Mouse (Mus musculus): ENCODE data around the gene Tpm4. TPM values are rescaled to one million over a fixed set of nuclear protein-coding genes. Genes with fewer than 3 reads are reported as not detected.

The Tpm4 gene
- polyA plus RNA-seq, 1 experiment from 2014 or later, result 221 TPM

DNA sequence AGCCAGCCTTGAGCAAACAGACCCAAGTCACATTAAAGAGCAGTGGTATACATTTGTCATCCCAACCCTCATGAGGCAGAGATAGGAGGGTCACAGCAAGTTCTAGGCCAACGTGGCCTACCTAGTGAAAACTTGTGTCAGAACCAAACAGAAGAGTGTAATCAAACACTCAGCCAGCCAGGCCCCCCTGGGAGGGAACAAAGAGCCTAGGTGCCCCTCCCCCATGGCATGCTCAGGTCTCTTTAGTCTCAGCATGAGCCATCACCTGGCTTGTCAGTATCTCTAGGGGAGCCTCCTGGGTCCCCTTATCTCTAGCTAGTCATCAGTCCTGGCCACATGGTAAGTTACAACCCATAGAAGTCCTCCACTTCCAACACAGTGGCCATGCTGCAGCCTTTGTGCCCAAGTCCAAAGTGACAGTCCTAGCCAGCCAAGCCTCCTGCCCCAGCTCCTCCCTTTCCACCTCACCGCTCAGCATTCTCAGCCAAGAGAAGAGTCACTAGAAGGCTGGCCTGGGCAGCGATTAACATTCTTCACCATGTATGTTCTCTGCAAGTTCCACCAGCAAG lies 35.0 kb downstream of the Tpm4 start:
- Histone ChIP-seq H3K27me3 (no peaks in the 10 kb centered on the region), H3K27ac (no peak overlapping the region), H3K36me3 (peaks cover 86% of the 10 kb centered on the region), H3K4me3 (no peak overlapping the region), H3K4me2 (no peak overlapping the region), H3K9ac (no peak overlapping the region), H3K9me3 (no peaks in the 10 kb centered on the region), H3K4me1 (replicated peaks) (no peaks in the 10 kb centered on the region)
- no peak for ATAC-seq (ENCODE audit: low FRiP score)
- WGBS, result 80% methylated on average over 3 of the region's 3 CpGs

DNA sequence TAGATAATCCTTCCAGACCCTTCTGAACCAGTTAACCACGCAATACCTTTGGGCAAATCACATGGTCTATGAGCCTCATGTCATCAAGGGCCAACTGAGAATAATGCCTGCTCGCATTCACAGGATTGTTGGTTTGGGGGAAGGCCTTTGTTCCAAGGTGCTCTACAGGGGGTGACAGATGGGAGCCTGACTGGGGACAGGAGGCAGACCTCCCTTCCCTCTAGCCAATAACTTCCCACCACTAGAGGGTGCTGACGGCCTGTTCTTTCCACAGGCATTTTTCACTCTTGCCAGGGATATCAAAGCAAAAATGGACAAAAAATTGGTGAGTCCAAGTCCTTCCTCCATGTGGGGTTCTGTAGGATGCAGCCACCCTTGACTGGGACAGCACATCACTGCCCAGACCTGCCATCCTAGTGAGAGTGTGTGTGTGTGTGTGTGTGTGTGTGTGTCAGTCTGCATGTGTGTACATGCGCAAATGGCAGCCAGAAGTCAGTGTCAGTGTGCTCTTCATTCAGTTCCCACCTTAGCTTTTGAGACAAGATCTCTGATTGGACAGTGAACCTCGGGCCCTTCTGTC lies 42.7 kb downstream of the Tpm4 start:
- Histone ChIP-seq H3K27me3 (no peaks in the 10 kb centered on the region), H3K4me3 (no peak overlapping the region), H3K9me3 (no peaks in the 10 kb centered on the region), H3K9ac (no peak overlapping the region), H3K4me1 (replicated peaks) (no peaks in the 10 kb centered on the region), H3K27ac (peak overlapping the region; percentile 3; the same call in 1 of the 2 replicates), H3K36me3 (peaks cover 95% of the 10 kb centered on the region), H3K4me2 (no peak overlapping the region)
- 56% methylated on average over 5 of the region's 5 CpGs for WGBS
- 0 out of 2 replicates have a peak, but pooled peaks have one; percentile 30 for ATAC-seq (ENCODE audit: low FRiP score)

DNA sequence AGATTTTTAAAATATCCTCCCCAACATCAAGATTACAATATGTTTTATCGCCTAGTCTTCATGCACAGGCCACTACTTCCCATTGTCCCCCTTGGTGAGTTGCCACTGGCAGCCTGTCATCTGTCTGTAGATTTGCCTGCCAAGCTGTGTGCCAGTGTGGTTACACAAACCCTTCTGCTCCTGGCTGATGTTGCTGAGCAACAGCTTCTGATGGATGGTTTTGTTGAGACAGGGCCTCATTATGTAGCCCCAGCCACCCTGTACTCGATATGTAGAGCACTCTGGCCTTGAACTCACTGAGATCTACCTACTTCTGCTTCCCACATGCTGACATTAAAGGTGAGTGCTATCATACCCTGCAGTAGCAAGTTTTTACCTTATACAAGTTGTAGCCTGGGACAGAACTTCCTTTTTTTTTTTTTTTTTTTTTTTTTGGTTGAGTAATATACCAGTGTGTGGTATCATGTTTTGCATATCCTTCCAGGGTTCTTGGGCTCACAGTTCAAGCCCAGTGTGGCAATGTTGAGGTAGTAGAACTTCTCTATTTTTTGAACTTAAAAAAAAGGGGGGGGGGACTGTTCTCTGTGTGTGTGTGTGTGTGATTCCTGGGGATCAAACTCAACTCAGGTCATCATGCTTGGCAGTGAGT lies 48.9 kb downstream of the Tpm4 start:
- Histone ChIP-seq H3K4me3 (no peak overlapping the region), H3K27ac (no peak overlapping the region), H3K36me3 (peaks cover 33% of the 10 kb centered on the region), H3K4me1 (replicated peaks) (no peaks in the 10 kb centered on the region), H3K27me3 (no peaks in the 10 kb centered on the region), H3K9me3 (no peaks in the 10 kb centered on the region), H3K9ac (no peak overlapping the region), H3K4me2 (no peak overlapping the region)
- no peak; the same call in 1 of the 2 replicates for ATAC-seq (ENCODE audit: low FRiP score)
- WGBS, result 77% methylated on average over 2 of the region's 2 CpGs

DNA sequence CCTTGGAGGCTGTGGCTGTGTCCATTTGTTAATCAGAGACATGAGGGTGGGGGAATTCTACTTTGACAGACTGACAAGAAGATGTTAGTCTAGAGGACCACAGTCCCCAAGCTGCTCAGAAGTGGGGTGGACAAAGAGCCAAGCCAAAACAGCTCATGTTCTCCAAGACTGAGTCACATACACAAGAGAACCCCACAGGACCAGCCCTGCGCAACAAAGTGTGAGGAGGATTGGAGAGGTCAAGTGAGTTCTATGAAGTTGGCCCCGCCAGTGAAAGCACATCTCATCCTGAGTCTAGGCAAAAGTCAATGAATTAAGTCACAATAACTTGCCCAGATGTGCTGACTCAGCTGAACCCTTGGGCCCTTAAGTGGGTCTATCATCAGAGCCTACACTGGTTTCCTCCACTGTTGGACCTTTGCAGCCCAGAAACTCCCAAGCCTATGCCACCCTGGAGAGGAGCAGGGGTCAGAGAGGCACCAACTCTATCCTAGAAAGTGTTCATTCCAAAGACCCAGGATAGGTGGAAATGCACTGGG lies 53.1 kb downstream of the Tpm4 start:
- Histone ChIP-seq H3K9ac (no peak overlapping the region), H3K4me3 (no peak overlapping the region), H3K27me3 (no peaks in the 10 kb centered on the region), H3K9me3 (no peaks in the 10 kb centered on the region), H3K4me1 (replicated peaks) (no peaks in the 10 kb centered on the region), H3K36me3 (no peaks in the 10 kb centered on the region), H3K4me2 (no peak overlapping the region), H3K27ac (no peak overlapping the region)
- ATAC-seq (ENCODE audit: low FRiP score), result no peak
- 78% methylated on average over 2 of the region's 2 CpGs for WGBS

DNA sequence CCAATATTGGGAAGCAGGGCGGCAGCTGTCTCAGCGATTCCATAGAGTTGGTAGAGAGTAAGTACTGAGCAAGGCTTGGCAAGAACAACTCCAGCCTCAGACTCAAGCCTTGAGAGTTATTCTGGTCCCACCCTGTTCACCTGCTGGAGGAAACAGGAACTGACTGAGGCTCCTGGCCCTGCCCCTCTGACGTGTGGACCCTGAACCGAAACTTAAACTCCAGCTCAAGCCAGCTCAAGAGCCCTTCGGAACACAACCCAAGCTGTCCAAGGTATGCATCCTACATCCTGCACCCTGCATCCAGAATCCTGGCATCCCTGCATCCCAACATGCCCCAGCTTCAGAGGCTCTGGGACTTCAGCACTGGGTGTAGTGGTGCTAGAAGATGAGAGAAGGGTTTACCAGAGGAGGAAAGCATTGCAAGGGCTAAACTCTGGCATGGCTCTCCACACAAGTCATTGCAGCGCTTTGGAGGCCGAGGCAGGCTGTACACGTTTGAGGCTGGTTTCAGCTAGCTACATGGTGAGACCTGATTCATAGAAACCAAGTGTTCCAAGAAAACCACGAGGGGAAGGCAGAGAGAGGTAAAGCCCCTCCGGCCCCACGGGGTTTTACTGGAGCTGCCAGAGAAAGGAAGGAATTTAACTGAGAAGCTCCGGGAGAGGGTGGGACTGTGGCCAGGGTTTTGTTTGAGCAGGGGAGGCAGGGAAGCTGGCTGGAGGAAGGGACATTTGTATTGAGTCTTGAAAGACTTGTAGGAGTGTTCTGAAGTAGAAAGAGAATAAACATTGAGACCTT lies 54.8 kb downstream of the Tpm4 start, which contains the start of gene Hsh2d:
Gene Hsh2d, plus strand, starts transcription at position 222 of the 798 bp plus-strand sequence.
- Histone ChIP-seq H3K27ac (no peak within 1 kb of the TSS), H3K4me3 (no peak within 1 kb of the TSS), H3K9ac (no peak within 1 kb of the TSS), H3K4me2 (no peak within 1 kb of the TSS), H3K36me3 (no peaks in the 10 kb centered on the region), H3K9me3 (no peaks in the 10 kb centered on the region), H3K4me1 (replicated peaks) (no peaks in the 10 kb centered on the region), H3K27me3 (no peaks in the 10 kb centered on the region)
- WGBS, result 73% methylated on average over 12 of the region's 12 CpGs
- ATAC-seq (ENCODE audit: low FRiP score), result no peak

DNA sequence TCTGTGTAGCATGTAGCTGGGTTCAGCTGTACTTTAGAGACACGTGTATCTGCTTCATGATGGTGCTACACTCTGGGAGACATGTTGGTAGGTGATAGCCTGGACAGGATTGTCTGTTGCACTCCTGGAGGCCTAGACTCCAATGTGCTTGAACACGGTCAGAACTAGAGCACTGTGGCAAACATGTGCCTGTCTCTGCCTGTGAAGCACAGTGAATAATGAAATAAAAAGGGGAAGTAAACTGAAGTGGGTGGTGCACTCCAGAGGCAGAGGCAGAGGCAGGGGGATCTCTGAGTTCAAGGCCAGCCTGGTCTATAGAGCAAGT lies 55.4 kb downstream of the Tpm4 start:
- Histone ChIP-seq H3K36me3 (no peaks in the 10 kb centered on the region), H3K9ac (no peak overlapping the region), H3K4me1 (replicated peaks) (no peaks in the 10 kb centered on the region), H3K4me2 (no peak overlapping the region), H3K4me3 (no peak overlapping the region), H3K27ac (no peak overlapping the region), H3K27me3 (no peaks in the 10 kb centered on the region), H3K9me3 (no peaks in the 10 kb centered on the region)
- WGBS, result 94% methylated on average over 2 of the region's 2 CpGs
- no peak for ATAC-seq (ENCODE audit: low FRiP score)

DNA sequence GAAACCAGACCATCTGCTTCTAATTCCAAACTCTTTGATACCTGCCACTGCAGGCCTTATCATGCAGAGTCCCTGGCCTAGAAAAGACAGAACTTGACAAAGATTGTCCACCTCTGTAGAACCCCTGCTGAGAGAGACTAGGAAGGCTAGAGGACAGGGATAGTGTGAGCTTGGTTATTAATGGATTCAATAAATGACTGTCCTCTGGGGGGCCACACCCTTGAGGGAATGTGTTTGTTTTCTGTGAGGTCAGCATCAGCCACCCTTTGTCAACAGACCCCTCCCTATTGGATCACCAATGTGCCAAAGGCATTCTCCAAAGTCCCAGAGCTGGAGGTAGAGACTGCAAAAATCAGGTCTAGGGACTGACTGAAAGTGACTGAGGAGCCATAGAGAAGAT lies 57.3 kb downstream of the Tpm4 start:
- H3K36me3 ChIP-seq, result no peaks in the 10 kb centered on the region
- no peaks in the 10 kb centered on the region for H3K4me1 ChIP-seq (replicated peaks)
- H3K4me3 ChIP-seq, result no peak overlapping the region
- no peak overlapping the region for H3K27ac ChIP-seq
- no peaks in the 10 kb centered on the region for H3K9me3 ChIP-seq
- ATAC-seq (ENCODE audit: low FRiP score), result no peak
- no peak overlapping the region for H3K9ac ChIP-seq
- no peaks in the 10 kb centered on the region for H3K27me3 ChIP-seq
- no peak overlapping the region for H3K4me2 ChIP-seq

DNA sequence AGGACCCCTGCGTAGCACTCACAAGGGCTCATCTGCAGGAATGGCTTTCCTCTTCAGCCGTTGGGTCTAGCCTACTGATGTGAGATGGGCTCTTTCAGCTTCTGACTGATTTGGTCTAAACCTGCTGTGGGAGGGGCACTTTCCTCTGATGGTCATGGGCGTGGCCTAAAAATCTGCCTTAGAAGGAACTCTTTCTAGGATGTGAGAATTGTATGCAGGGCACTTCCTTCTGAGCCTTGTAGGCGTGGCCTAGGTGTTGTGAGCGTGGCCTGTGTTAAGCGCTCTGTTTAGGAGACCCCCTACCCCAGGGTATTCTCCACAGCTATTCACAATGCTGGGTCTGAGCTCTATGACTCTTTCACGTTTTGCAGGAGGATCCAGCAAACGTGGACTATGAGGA lies 63.2 kb downstream of the Tpm4 start:
- Histone ChIP-seq H3K4me3 (no peak overlapping the region), H3K4me1 (replicated peaks) (no peaks in the 10 kb centered on the region), H3K27me3 (no peaks in the 10 kb centered on the region), H3K9ac (no peak overlapping the region), H3K36me3 (no peaks in the 10 kb centered on the region), H3K9me3 (peaks cover 17% of the 10 kb centered on the region), H3K27ac (no peak overlapping the region), H3K4me2 (no peak overlapping the region)
- ATAC-seq (ENCODE audit: low FRiP score), result no peak
- 66% methylated on average over 8 of the region's 8 CpGs for WGBS

Other genes starting within 250 kb of the Tpm4 start
- gene Zfp882, start 226.4 kb upstream of the Tpm4 start, polyA plus RNA-seq (2015; fragmentation: Nextera tagmentation; extraction: Ambion mirVana), result 16.5 and 17.8 TPM in 2 replicates
- 34.9 and 38.9 TPM in 2 replicates for gene Zfp617, start 226.3 kb upstream of the Tpm4 start, polyA plus RNA-seq (2015; fragmentation: Nextera tagmentation; extraction: Ambion mirVana)
- gene Zfp961, start 183.9 kb upstream of the Tpm4 start, polyA plus RNA-seq (2015; fragmentation: Nextera tagmentation; extraction: Ambion mirVana), result 15.1 and 16.9 TPM in 2 replicates
- gene Cyp4f18, start 125.3 kb upstream of the Tpm4 start, polyA plus RNA-seq (2015; fragmentation: Nextera tagmentation; extraction: Ambion mirVana), result 0.73 and 0.76 TPM in 2 replicates
- gene Olfr372, start 93.8 kb upstream of the Tpm4 start, polyA plus RNA-seq (2015; fragmentation: Nextera tagmentation; extraction: Ambion mirVana), result not detected in 2 replicates
- not detected in 2 replicates for gene Olfr373, start 51.8 kb upstream of the Tpm4 start, polyA plus RNA-seq (2015; fragmentation: Nextera tagmentation; extraction: Ambion mirVana)
- 0.05 TPM in 1 of 2 replicates, not detected in the other for gene Olfr374, start 27.9 kb upstream of the Tpm4 start, polyA plus RNA-seq (2015; fragmentation: Nextera tagmentation; extraction: Ambion mirVana)
- 94.1 and 96.0 TPM in 2 replicates for gene Rab8a, start 26.2 kb downstream of the Tpm4 start, polyA plus RNA-seq (2015; fragmentation: Nextera tagmentation; extraction: Ambion mirVana)
- not detected in 2 replicates for gene Hsh2d, start 54.7 kb downstream of the Tpm4 start, polyA plus RNA-seq (2015; fragmentation: Nextera tagmentation; extraction: Ambion mirVana)
- not detected in 2 replicates for gene Cib3, start 77.9 kb downstream of the Tpm4 start, polyA plus RNA-seq (2015; fragmentation: Nextera tagmentation; extraction: Ambion mirVana)
- not detected in 2 replicates for gene Gm11034, start 78.7 kb downstream of the Tpm4 start, polyA plus RNA-seq (2015; fragmentation: Nextera tagmentation; extraction: Ambion mirVana)
- 108 and 109 TPM in 2 replicates for gene Fam32a, start 84.8 kb downstream of the Tpm4 start, polyA plus RNA-seq (2015; fragmentation: Nextera tagmentation; extraction: Ambion mirVana)
- gene Ap1m1, start 105.0 kb downstream of the Tpm4 start, polyA plus RNA-seq (2015; fragmentation: Nextera tagmentation; extraction: Ambion mirVana), result 247 and 261 TPM in 2 replicates
- gene Gm10282, start 170.3 kb downstream of the Tpm4 start, polyA plus RNA-seq (2015; fragmentation: Nextera tagmentation; extraction: Ambion mirVana), result 15.4 TPM in 2 replicates
- 5.0 and 5.9 TPM in 2 replicates for gene Klf2, start 184.1 kb downstream of the Tpm4 start, polyA plus RNA-seq (2015; fragmentation: Nextera tagmentation; extraction: Ambion mirVana)